Mouse (Mus musculus) WW6 (cell line): ENCODE measurements at regions not wholly inside any gene's neighbourhood (a gene's known extent, or its start where the extent isn't known, plus 50 kb on each side); places are given as distances from the start of the nearest gene placed in this dataset.

Source experiments
- DNase-seq: peaks from one replicate; pipeline ENCODE4 v3.0.0-alpha.2; 2013; ENCODE audit warnings: low read depth, low spot score

DNA sequence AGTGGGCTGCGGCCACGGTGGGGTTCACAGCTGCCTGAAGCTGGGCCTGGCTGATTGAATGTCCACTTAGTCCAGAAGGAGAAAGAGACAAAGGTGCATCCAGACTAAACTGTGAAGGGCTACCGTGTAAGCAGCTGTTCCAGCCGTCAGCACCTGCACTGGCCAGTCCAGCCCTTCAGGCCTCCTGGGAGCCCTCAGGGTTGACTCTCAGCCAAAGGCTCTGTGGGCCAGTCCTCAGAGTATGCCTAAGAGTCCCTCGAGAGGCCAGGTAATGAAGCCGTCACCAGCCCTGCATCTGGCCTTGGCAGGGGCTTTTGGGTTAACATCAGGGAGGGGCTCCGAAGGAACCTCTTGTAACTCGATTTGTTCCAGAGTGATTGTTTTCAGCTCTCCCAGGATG lies 187.4 kb downstream of the Gpd2 start:
- no peak for DNase-seq

- DNase-seq, result no peak
Observed at GRCm38 (mm10) chr2:57425439-57425838, 188.0 kb downstream of the Gpd2 start.

GRCm38 (mm10) chr2:57450996-57451770 lies 213.7 kb downstream of the Gpd2 start:
- no peak for DNase-seq

DNA sequence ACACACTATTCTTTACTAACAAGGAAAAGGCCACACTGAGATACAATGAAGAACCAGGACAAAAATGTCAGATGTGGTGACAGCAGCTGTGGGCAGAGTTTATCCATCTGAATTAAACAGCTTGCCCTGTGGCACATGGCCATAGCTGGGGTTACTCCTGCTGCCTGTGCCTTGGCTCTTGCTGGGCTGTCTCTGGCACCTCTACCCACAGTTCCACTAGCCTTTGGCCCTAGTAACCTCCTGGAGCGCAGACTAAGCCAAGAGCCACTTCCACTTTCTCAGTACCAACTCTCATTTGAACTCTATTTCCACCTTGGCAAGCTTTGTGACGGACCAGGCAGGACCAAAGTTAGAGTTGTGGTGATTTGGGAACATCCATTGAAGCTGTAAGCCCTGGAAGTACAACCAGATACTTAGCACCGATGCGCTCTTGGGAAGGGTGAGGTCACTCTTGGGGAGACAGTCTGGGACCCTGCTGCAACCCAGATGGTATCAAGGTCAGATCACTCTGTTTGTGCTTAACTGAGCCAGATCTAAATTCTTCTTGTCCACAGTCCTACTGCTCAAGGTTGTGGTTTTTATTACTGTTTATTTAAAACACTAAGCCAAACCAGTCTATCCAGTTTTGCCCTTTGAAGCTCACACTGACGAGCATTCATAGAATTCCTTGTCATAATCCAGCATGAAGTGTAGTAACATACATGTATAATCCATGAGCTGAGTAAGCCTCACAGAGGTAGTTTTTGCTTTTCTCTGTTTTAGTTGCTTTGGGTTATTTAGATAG lies 216.7 kb downstream of the Gpd2 start:
- no peak for DNase-seq

- DNase-seq, result no peak
Observed at GRCm38 (mm10) chr2:57459901-57460300, 222.5 kb downstream of the Gpd2 start.

DNA sequence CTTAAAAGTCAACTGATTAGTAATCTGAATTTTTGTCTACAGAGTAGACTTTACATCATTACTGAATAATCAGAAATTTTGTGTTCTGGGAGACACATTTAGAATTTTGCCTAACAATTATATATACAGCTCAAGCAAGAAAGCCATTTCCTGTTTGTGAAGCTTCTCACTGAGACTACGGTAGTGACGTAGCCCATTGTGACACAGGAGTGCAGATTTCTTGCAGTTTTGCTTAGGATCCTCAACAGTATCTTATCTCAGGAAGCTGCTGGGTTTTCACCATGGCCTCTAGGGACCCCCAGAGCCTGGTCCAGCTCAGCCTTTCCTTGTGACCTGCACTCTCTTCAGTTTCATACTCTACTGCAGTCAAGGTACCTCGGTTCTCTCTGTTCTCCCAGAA lies 236.4 kb downstream of the Gpd2 start:
- no peak for DNase-seq

- DNase-seq, result no peak
Observed at GRCm38 (mm10) chr2:57492116-57492515, 254.7 kb downstream of the Gpd2 start.

GRCm38 (mm10) chr2:57492914-57493621 lies 255.6 kb downstream of the Gpd2 start:
- no peak for DNase-seq

DNA sequence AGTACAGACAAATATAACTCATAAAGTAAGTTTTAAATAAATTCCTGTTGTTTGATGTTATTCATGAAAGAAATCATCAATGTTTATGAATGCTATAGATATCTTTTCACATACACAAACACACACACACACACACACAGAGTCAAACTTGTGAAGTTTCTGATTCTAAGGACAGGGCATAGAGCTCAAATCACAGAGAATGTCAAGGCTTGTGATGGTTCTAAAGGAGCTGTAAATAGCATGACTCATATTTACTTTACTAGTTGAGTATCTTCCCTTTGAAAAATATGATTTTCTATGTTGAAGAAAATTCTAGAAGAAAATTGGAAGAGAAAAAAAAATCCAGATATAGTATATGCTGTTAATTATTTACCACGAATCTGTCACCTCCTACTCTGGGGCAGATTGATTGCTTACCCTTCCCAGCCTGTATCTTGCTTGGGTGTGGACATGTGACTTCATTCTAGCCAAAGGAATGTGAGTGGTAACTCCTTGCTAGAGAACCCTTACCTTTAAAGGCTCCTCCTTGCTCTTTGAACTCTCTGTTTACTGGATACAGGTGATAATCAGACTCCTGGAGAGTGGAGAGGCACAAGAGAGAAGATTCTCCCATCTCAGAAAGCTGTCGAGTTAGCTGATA lies 259.0 kb downstream of the Gpd2 start:
- DNase-seq, result no peak

GRCm38 (mm10) chr2:57497933-57498332 lies 260.5 kb downstream of the Gpd2 start:
- DNase-seq, result no peak

- no peak for DNase-seq
Observed at GRCm38 (mm10) chr2:57504678-57505077, 267.2 kb downstream of the Gpd2 start.

DNA sequence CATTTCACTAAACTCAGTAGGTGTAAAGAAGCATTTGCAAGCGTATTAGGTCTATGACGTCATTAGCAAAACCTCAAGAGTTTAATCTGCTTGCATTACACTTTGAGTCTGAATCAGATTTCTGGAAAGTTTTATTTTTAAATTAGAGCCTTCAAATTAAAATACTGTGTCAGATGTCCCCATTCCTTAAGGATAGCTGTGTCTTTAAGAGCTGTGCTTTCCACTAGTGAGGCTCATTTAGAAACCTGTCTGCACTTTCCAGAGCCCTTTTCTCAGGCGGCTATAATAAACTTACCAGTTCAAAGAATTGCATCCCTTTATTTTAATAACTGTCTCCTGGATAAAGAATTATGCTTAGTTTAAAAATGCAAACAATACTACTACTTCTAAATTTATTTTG lies 285.0 kb downstream of the Gpd2 start:
- DNase-seq, result no peak

DNA sequence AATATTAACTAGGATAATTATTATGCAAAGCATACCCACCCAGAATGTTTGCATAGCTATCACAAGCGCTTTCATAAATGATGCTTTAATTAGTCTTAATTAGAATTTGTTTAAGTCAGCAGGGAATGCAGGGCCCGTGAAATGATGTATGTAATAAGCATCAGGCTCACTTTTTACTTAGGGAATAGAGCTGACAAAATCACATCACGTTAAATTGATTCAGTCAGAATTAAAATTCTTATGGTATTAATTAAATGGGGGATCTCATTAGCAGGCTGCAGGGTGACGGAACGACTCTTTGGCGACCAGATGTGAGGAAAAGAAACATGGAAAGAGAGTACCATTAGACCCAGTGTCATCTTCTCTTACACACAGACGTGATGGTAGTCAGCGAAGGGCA lies 285.5 kb downstream of the Gpd2 start:
- no peak for DNase-seq

DNA sequence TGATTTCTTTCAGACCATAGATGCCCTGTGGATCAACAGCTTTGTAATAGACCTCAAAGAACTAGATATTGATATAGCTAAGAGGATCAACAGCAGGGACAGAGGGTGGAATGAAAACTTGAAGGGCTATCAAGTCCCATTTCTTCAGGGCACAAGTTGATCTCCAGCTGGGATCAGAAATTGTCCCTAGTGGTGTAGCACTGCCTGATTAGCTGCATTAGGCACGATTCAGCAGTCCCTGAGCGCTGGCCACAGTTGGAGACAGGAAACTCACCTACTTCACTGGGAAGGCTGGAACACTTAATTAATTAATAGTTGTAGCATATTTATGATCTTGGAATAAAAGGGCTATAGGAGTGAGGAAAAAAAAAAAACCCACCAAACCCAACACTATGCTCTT lies 290.5 kb downstream of the Gpd2 start:
- DNase-seq, result no peak

DNA sequence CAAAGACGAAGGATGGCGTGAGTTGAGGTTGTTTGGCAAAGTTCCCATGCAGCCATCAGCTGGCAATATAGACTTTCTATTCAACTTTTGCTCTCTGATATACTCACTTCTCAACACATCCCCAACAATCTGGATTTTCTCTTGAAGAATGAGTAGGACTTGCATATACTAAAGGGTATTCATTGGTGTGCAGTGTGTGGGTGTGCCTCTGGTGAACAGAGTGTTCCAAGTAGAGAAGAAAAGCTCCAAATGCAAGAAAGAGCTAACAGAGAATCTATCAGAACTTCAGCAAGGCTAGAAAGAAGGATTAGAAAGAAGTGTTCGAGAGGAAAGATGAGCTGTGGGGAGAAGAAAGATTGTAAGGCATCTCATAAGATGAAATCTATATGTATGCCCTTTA lies 302.4 kb downstream of the Gpd2 start:
- DNase-seq, result no peak

DNA sequence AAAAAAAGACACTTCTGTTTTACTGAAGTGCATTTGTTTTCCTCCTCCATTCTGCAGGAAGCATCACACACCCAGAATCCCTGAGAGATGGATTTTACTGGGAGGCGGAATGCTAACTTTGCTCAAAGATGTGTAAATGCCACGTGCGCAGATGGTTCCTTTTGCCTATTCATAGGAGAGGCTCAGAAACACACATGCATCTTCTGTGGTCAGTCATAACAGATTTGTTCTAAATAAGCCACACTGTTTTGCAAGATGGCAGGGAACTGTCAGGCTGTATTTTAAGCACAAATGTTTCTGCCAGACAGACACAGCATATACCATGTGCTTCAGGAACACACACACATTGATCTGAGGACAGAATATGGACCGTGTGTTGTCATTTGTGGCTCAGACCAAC lies 327.8 kb downstream of the Gpd2 start:
- DNase-seq, result no peak

- DNase-seq, result no peak
Observed at GRCm38 (mm10) chr2:57566103-57566502, 328.7 kb downstream of the Gpd2 start.

DNA sequence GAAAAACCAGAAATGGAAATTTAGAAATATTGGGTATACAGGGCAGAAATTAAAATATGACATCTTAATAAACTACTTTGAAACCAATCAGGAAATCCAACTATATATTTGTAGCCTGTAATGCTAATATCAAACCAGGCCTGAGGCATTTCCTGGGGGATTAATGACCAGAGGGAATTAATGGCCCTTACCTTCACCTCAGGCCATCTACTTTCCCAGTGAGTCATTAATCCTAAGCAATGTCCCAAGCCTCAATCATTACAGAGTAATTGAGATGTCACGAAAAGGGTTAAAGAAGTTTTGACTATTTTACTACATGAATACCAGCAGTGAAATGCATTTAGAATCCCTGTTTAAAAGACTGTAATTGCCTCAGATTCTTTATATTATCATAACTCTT lies 329.7 kb downstream of the Gpd2 start:
- no peak for DNase-seq

GRCm38 (mm10) chr2:57587065-57587464 lies 349.6 kb downstream of the Gpd2 start:
- DNase-seq, result no peak

- DNase-seq, result no peak
Observed at GRCm38 (mm10) chr2:57593558-57593957, 356.1 kb downstream of the Gpd2 start.

DNA sequence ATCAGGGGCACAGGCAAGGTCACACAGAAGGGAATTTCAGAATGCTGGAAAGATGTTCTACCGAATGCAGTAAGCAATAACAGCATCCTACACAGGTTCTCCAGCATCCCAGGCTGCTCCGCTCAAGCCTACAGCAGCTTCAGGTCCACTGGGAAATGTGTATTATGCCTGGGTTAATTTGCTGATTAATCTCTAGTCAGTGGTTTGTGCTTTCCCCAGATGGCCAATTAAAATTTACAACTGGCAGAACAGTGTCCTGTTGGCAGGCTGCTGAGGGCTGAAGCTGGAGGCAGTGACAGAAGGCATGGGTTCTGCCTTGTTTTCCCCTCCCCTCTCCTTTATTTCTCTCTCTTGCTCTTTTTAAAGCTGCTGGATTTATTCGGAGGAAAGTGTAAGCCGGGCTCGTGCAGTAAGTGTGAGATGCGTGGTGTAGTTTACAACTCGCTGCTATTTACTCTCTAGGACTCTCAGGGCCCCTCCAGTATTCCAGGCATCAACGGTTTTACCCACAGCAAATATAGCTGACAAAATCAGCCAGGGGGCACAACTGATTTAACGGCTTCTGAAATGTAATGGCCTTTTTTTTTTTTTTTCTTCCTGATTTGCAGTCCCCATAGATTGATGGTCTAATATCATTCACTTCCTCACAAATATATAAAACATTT lies 360.4 kb downstream of the Gpd2 start:
- DNase-seq, result no peak
